Mouse (Mus musculus) spleen, adult 2 months (tissue): Measurements from ENCODE around the gene Ly6g5b.

Experiments
- CTCF ChIP-seq: fragments of 200-500 bp; IDR thresholded peaks from 2 replicates; pipeline ENCODE4 v1.5.1; 2011; ENCODE audit warnings: mild to moderate bottlenecking, inconsistent platforms; ENCODE audit not compliant: insufficient read depth, insufficient read length, insufficient replicate concordance; ENCODE audit errors: extremely low read depth
- POLR2A ChIP-seq: fragments of 200-500 bp; IDR thresholded peaks from 2 replicates; pipeline ENCODE4 v1.6.1; 2011; ENCODE audit warnings: low read depth, low read length, inconsistent platforms

DNA sequence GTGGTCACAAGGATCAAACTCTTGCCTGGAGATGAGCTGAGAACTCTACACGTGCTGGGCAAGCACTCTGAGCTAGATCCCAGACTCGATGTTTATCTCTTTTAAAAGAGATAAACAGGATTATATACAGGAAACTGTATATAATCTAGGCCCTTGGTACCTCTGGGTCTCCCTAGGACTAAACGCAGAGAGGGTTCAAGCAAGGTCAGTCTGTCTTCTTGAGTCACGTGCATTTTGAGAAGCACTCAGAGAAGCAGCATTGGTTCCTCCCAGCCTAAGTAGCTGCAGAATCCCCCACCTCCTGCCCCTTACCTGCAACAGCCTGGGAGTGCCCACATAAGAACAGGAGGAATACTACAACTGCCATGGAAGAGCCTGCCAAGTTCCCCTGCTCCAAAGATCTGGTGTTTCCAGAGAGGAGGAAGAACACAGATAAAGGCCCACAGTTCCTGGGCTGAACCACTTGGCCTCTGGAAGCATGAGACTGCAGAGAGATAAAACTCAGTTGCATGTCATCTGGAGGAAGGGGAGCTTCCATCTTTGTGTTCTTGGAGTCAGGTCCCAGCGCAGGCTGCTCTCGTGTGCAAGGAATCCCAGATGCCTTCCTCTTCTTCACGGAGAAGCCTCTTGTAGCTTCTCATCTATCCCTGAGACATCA, 29.9 kb downstream of the Ly6g5b start, which contains the start of gene Ly6g6f:
- no peak for TF ChIP-seq CTCF
- no peak for TF ChIP-seq POLR2A
